17 mouse cellular contexts compared by ENCODE assay signal in the genomic region with DNA sequence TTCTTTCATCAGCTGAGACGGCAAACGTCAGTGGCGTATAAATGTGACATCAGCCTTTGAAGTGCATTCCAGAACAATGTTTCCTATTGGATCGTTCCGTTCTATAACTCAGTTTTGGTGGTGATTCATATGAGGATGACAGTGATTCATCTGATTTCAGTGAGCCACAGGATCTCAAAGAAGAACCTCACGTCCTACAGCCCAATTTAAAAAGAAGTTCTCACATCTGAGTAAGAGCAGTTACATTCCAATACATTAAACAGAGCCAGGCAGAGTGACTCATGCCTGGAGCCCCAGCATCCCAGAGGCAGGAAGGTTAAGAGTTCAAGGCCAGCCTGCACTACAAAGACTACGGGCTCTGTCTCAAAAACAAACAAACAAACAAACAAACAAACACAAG.
DNase-seq lines count a peak whose midpoint lies in the region; ATAC-seq and TF ChIP-seq lines count a peak whose summit lies in the region.
"Had no signal": no experiment of that assay in that cellular context is flagged by ENCODE, and none has a peak within 500 bp of the region (broad histone marks: within the 10 kb centered on the region; RNA-seq: fewer than 3 reads in every experiment).

No protein-coding gene starts in this region.

- H3K27me3 ChIP-seq in lung, postnatal 0 days (replicated peaks; ENCODE audit: insufficient read depth, low read length): no peaks in the 10 kb centered on the region
- no peaks in the 10 kb centered on the region for H3K27me3 ChIP-seq in heart, embryonic 10.5 days (ENCODE audit: insufficient read depth, poor library complexity, severe bottlenecking)
- H3K27me3 ChIP-seq: heart, embryonic 12.5 days; intestine, embryonic 15.5 days; neural tube, embryonic 13.5 days had no signal

- no peak for ATAC-seq in lung, postnatal 0 days
- ATAC-seq: forebrain, embryonic 14.5 days; intestine, embryonic 15.5 days had no signal

- no peak overlapping the region for H3K27ac ChIP-seq in lung, postnatal 0 days (ENCODE audit: low read length)
- H3K27ac ChIP-seq in heart, embryonic 10.5 days: no peak overlapping the region
- H3K27ac ChIP-seq: intestine, embryonic 15.5 days; midbrain, embryonic 10.5 days; neural tube, embryonic 13.5 days had no signal

- no peaks in the 10 kb centered on the region for H3K9me3 ChIP-seq in lung, postnatal 0 days (ENCODE audit: low read length)
- no peaks in the 10 kb centered on the region for H3K9me3 ChIP-seq in heart, embryonic 10.5 days
- H3K9me3 ChIP-seq: heart, embryonic 12.5 days; intestine, embryonic 15.5 days; midbrain, embryonic 10.5 days; neural tube, embryonic 13.5 days had no signal

- peak; percentile 22 for DNase-seq in lung, postnatal 0 days (ENCODE audit: low spot score)
- no peak for DNase-seq in lung, adult 18-20 months
- DNase-seq in NIH3T3 (ENCODE audit: low read depth): peak; percentile 71
- peak; percentile 26 for DNase-seq in adrenal gland, postnatal 25 days
- DNase-seq in left cerebral cortex, postnatal 14 days (ENCODE audit: low spot score in 2 of 2): peak; percentile 7 to 79
- DNase-seq in spleen, adult 12 weeks (ENCODE audit: low spot score): no peak
- DNase-seq in heart, embryonic 10.5 days (ENCODE audit: low spot score): no peak
- DNase-seq in embryo, embryonic 10 days (ENCODE audit: low spot score): no peak
- DNase-seq: cerebellum, adult 8-10 months; embryo, embryonic 11 days; gastrocnemius, postnatal 25 days; lung, postnatal 36 days had no signal

- no peak for TF ChIP-seq CTCF in lung, postnatal 0 days (IDR thresholded peaks at IDR 0.05)

- H3K36me3 ChIP-seq in lung, postnatal 0 days (ENCODE audit: insufficient read depth, low read length): no peaks in the 10 kb centered on the region
- H3K36me3 ChIP-seq in heart, embryonic 10.5 days: no peaks in the 10 kb centered on the region
- H3K36me3 ChIP-seq: heart, embryonic 12.5 days; intestine, embryonic 15.5 days; midbrain, embryonic 10.5 days; neural tube, embryonic 13.5 days had no signal

- no peak overlapping the region for H3K4me3 ChIP-seq in lung, postnatal 0 days (ENCODE audit: low read depth, low read length)
- no peak overlapping the region for H3K4me3 ChIP-seq in heart, embryonic 10.5 days
- H3K4me3 ChIP-seq: heart, embryonic 12.5 days; intestine, embryonic 15.5 days; midbrain, embryonic 10.5 days; neural tube, embryonic 13.5 days had no signal

- 51% methylated on average over 7 of the region's 7 CpGs for WGBS in lung, postnatal 0 days
- WGBS in heart, embryonic 10.5 days: 69% methylated on average over 7 of the region's 7 CpGs

- H3K4me1 ChIP-seq in lung, postnatal 0 days (ENCODE audit: insufficient read depth, low read depth, low read length): no peaks in the 10 kb centered on the region
- no peaks in the 10 kb centered on the region for H3K4me1 ChIP-seq in heart, embryonic 10.5 days
- H3K4me1 ChIP-seq: heart, embryonic 12.5 days; intestine, embryonic 15.5 days; neural tube, embryonic 13.5 days had no signal

- H3K9ac ChIP-seq in lung, postnatal 0 days (replicated peaks; ENCODE audit: low read depth): no peak overlapping the region
- H3K9ac ChIP-seq: heart, embryonic 12.5 days; intestine, embryonic 15.5 days; neural tube, embryonic 13.5 days had no signal

- H3K4me2 ChIP-seq in lung, postnatal 0 days (replicated peaks; ENCODE audit: low read depth, low read length): no peak overlapping the region
- H3K4me2 ChIP-seq: heart, embryonic 12.5 days; intestine, embryonic 15.5 days; neural tube, embryonic 13.5 days had no signal

- intact Hi-C loops in left cerebral cortex, postnatal 14 days (cut with DNase I): no loop called here

- TF ChIP-seq EP300 in lung, postnatal 0 days (IDR thresholded peaks at IDR 0.05): no peak

Comparison
In these comparisons a context has a peak if more than half of its experiments do, and no peak if none do; other contexts are left out.
1. DNase-seq: peak in lung, postnatal 0 days (single experiment), NIH3T3 (single experiment), adrenal gland, postnatal 25 days (single experiment) and left cerebral cortex, postnatal 14 days (2 of 2); none in lung, adult 18-20 months (0 of 2), spleen, adult 12 weeks (single experiment), heart, embryonic 10.5 days (single experiment) and embryo, embryonic 10 days (single experiment).